Mouse (Mus musculus) forebrain, embryonic 10.5 days (tissue): ENCODE results near the gene Acer3. TPM values are rescaled to one million over a fixed set of nuclear protein-coding genes. Genes with fewer than 3 reads are reported as not detected.

Experiments
- DNase-seq: peaks from one replicate; pipeline ENCODE4 v3.0.0-alpha.2; 2017; ENCODE audit warnings: low spot score; ENCODE audit errors: extremely low spot score
- H3K27ac ChIP-seq: fragments of 300-500 bp; sonication (generic); 2 replicates; pipeline ENCODE4 v1.5.1; 2016; ENCODE audit warnings: mild to moderate bottlenecking
- H3K27me3 ChIP-seq: fragments of 300-500 bp; sonication (generic); 2 replicates; pipeline ENCODE4 v1.6.1; 2016; ENCODE audit warnings: mild to moderate bottlenecking; ENCODE audit not compliant: poor library complexity, severe bottlenecking
- H3K36me3 ChIP-seq: fragments of 300-500 bp; sonication (generic); replicated peaks from 2 replicates; pipeline ENCODE4 v1.6.1; 2016; ENCODE audit warnings: mild to moderate bottlenecking, moderate library complexity
- H3K4me1 ChIP-seq: fragments of 300-500 bp; sonication (generic); 2 replicates; pipeline ENCODE4 v1.6.1; 2016
- H3K4me3 ChIP-seq: fragments of 300-500 bp; sonication (generic); 2 replicates; pipeline ENCODE4 v1.5.1; 2016; ENCODE audit warnings: mild to moderate bottlenecking, moderate library complexity
- H3K9me3 ChIP-seq: fragments of 300-500 bp; sonication (generic); 2 replicates; pipeline ENCODE4 v1.6.1; 2016; ENCODE audit warnings: mild to moderate bottlenecking, moderate library complexity
- WGBS: fragments of 180-500 bp; shearing (Covaris S2); methylation state at CpG from one replicate; pipeline ENCODE4 v1.1.7; 2016; 5-methylcytosine and 5-hydroxymethylcytosine counted together
- polyA plus RNA-seq: library from polyadenylated mRNA; unstranded; fragments of >200 nt; fragmentation: Nextera tagmentation; extraction: Ambion mirVana; gene quantifications from 2 replicates; pipeline ENCODE4 v1.2.1, GENCODE M21; 2016

Acer3 gene
- 22.3 and 22.4 TPM in 2 replicates for polyA plus RNA-seq

DNA sequence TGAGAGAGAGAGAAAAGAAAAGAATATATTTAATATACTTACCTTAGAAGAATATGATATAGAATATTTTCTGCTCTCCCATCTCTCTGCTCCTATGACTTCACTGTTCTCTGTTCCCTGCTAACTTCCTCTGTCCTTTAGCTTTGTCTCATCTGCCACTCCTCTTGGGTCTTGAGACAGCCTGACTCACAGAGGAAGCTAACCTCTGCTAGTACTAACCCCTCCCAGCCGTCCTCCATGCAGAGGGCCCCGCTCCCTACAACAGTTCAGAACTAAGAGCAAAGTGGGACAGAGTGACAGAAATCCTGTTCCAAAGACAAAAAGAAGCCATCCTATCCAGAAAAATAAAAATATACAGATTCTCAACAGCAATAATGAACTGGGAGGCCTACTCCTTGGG is at the start of gene Acer3:
Gene Acer3 (minus strand): TSS at position 126 of the 400 bp plus-strand sequence.
- Histone ChIP-seq H3K4me1 (peaks cover 6% of the 10 kb centered on the region), H3K9me3 (no peaks in the 10 kb centered on the region), H3K4me3 (no peak within 1 kb of the TSS), H3K27me3 (no peaks in the 10 kb centered on the region), H3K36me3 (no peaks in the 10 kb centered on the region), H3K27ac (no peak within 1 kb of the TSS)
- no peak for DNase-seq
- 77% methylated on average over 2 of the region's 2 CpGs for WGBS

- peaks cover 14% of the 10 kb centered on the region; the same call in 1 of the 2 replicates for H3K27me3 ChIP-seq
- no peak overlapping the region for H3K4me3 ChIP-seq
- no peaks in the 10 kb centered on the region for H3K9me3 ChIP-seq
- H3K36me3 ChIP-seq, result no peaks in the 10 kb centered on the region
- WGBS, result 49% methylated on average over 10 of the region's 10 CpGs
- no peak for DNase-seq
- H3K4me1 ChIP-seq, result peaks cover 14% of the 10 kb centered on the region
- no peak overlapping the region for H3K27ac ChIP-seq
Measured at GRCm38 (mm10) chr7:98369762-98370369, 48.9 kb upstream of the Acer3 start.

GRCm38 (mm10) chr7:98361662-98362061 is 40.7 kb upstream of the Acer3 start:
- Histone ChIP-seq H3K27me3 (no peaks in the 10 kb centered on the region; the same call in 1 of the 2 replicates), H3K4me3 (peak overlapping the region; percentile 63), H3K4me1 (peaks cover 52% of the 10 kb centered on the region), H3K9me3 (peaks cover 4% of the 10 kb centered on the region; the same call in 1 of the 2 replicates), H3K27ac (peak overlapping the region; percentile 90), H3K36me3 (peaks cover 7% of the 10 kb centered on the region; the same call in 1 of the 2 replicates)
- 56% methylated on average over 2 of the region's 2 CpGs for WGBS
- DNase-seq, result no peak

- peaks cover 57% of the 10 kb centered on the region for H3K4me1 ChIP-seq
- H3K27me3 ChIP-seq, result no peaks in the 10 kb centered on the region; the same call in 1 of the 2 replicates
- H3K4me3 ChIP-seq, result peak within 1 kb of the TSS; percentile 63
- DNase-seq, result peak; percentile 96
- H3K9me3 ChIP-seq, result peaks cover 4% of the 10 kb centered on the region; the same call in 1 of the 2 replicates
- H3K36me3 ChIP-seq, result peaks cover 7% of the 10 kb centered on the region; the same call in 1 of the 2 replicates
- H3K27ac ChIP-seq, result peak within 1 kb of the TSS; percentile 90
- under 1% methylated on average over 52 of the region's 52 CpGs for WGBS
Measured at GRCm38 (mm10) chr7:98361063-98361652, 40.1 kb upstream of the Acer3 start, which contains the start of gene Tsku. TSS of gene Tsku (minus strand) at chr7:98361328.

DNA sequence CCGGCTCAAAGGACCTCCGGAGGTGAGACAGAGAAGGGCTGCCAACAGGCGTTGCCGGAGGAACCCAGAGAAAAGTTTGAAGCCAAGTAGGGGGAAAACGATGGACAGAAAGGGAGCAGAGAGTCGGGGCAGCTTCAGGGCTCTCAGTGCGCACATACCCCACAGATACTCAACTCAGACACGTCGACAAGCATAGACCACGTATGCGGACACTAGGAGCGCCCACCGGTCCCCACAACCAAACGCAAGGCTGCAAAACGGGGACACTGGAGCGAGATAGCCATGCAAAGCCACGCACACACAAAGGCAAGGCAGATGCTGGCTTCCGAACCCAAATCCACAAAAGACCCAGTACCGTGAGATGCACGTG is 39.6 kb upstream of the Acer3 start:
- under 1% methylated on average over 20 of the region's 20 CpGs for WGBS
- Histone ChIP-seq H3K4me3 (peak overlapping the region; percentile 63), H3K4me1 (peaks cover 63% of the 10 kb centered on the region), H3K36me3 (peaks cover 10% of the 10 kb centered on the region; the same call in 1 of the 2 replicates), H3K9me3 (peaks cover 4% of the 10 kb centered on the region; the same call in 1 of the 2 replicates), H3K27ac (peak overlapping the region; percentile 90), H3K27me3 (no peaks in the 10 kb centered on the region; the same call in 1 of the 2 replicates)
- DNase-seq, result no peak

DNA sequence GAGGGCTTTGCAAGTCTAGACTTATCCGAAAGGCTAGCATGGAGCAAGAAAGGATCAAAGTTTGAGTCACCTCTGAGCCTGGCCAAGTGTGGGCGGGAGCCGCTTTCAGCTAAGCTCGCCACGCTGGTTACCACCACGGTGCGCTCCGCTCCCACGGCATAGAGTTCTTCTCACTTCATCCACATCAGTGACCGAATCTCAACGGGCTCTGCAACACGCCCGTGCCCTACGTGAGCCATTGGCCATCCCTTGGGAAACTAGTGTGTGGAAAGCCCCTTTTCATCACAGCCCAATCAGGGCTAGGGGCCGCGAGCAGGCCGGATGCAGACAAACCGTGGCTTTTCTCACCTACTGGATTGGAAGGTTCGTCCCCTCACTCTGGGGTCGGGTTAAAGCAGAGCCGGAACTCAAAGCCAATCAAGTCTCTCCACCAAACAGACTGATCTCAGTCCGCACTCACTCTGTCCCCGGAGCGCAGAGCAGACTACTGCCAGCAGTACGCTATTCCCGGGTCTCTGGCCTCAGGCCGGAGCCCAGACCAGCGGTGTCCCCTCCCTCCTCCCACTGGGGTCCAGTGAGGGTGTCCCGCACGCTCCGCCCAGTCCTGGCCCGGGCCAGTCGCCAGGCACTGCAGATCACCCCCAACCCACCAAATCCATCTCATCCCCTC is 39.1 kb upstream of the Acer3 start:
- peak; percentile 84 for DNase-seq
- Histone ChIP-seq H3K9me3 (peaks cover 4% of the 10 kb centered on the region; the same call in 1 of the 2 replicates), H3K4me1 (peaks cover 68% of the 10 kb centered on the region), H3K36me3 (peaks cover 10% of the 10 kb centered on the region; the same call in 1 of the 2 replicates), H3K4me3 (peak overlapping the region; percentile 63), H3K27me3 (no peaks in the 10 kb centered on the region; the same call in 1 of the 2 replicates), H3K27ac (peak overlapping the region; percentile 90)
- WGBS, result under 1% methylated on average over 33 of the region's 33 CpGs

DNA sequence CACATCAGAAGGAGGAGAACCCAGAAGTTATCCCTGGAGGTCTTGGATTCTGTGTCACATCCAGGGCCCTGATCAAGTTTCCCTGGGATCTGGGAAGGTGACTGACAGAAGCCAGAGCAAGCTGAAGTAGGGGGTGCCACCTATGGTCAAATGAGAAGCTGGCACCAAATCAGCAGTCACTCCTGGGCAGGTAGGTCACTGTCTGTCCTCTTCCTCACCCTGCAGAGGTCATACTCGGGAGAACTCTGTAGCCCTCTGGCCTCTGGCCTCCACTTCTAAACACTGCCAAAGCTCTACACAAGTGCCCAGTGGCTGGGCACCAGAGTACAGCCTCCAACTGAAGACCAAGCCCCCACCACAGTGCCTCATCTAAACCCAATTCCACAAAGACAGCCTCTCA is 37.0 kb upstream of the Acer3 start:
- H3K4me1 ChIP-seq, result peaks cover 88% of the 10 kb centered on the region
- H3K4me3 ChIP-seq, result no peak overlapping the region; the same call in 1 of the 2 replicates
- 69% methylated on average over 1 of the region's 1 CpGs for WGBS
- peaks cover 12% of the 10 kb centered on the region for H3K36me3 ChIP-seq
- H3K9me3 ChIP-seq, result no peaks in the 10 kb centered on the region
- H3K27ac ChIP-seq, result no peak overlapping the region
- DNase-seq, result no peak
- no peaks in the 10 kb centered on the region; the same call in 1 of the 2 replicates for H3K27me3 ChIP-seq

GRCm38 (mm10) chr7:98357324-98357723 is 36.3 kb upstream of the Acer3 start:
- H3K4me1 ChIP-seq, result peaks cover 86% of the 10 kb centered on the region
- no peak overlapping the region for H3K4me3 ChIP-seq
- DNase-seq, result no peak
- H3K27me3 ChIP-seq, result no peaks in the 10 kb centered on the region; the same call in 1 of the 2 replicates
- H3K9me3 ChIP-seq, result no peaks in the 10 kb centered on the region
- 88% methylated on average over 5 of the region's 5 CpGs for WGBS
- H3K36me3 ChIP-seq, result peaks cover 19% of the 10 kb centered on the region
- peak overlapping the region; percentile 40; the same call in 1 of the 2 replicates for H3K27ac ChIP-seq

GRCm38 (mm10) chr7:98354921-98355310 is 33.9 kb upstream of the Acer3 start:
- no peaks in the 10 kb centered on the region for H3K9me3 ChIP-seq
- H3K4me3 ChIP-seq, result peak overlapping the region; percentile 16
- no peak for DNase-seq
- H3K27ac ChIP-seq, result peak overlapping the region; percentile 81
- peaks cover 42% of the 10 kb centered on the region for H3K36me3 ChIP-seq
- H3K4me1 ChIP-seq, result peaks cover 68% of the 10 kb centered on the region
- H3K27me3 ChIP-seq, result no peaks in the 10 kb centered on the region; the same call in 1 of the 2 replicates
- 32% methylated on average over 4 of the region's 4 CpGs for WGBS

DNA sequence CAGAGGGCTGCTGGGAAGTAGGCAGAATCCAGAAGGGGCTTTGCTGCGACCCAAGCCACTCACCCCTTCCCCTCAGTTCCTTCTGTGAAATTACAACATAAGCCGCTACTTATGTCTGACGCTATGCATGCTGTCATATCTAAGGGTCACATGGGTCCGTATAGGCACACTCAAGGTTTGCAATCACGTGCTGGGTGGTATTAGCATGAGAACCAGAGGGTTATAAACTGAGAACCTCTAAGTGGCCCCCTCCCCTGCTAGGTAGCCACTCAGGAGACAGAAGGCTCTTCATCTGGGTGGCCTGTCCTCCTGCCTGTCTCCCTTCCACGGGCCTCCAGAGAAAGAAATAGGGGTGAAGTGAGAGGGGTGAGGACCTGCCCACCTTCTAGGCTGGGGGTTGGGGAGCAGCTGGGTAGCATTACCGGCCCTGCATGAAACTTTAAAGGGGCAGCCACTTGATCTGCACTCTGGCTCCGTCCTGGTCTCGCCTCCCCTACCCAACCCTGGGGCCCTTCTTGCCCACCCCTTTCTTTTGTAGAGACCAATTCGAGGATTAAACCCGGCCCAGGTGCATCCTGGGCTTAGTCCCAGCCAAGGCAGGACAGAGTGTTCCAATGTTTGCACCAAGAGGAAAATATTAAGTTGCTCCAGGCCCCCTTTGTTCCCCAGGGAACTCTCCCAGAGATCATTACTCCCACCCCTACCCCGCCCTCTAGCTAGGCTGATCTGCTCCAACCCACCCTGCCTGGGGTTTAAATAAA is 33.3 kb upstream of the Acer3 start:
- no peaks in the 10 kb centered on the region; the same call in 1 of the 2 replicates for H3K27me3 ChIP-seq
- H3K9me3 ChIP-seq, result no peaks in the 10 kb centered on the region
- 21% methylated on average over 12 of the region's 12 CpGs for WGBS
- H3K4me1 ChIP-seq, result peaks cover 62% of the 10 kb centered on the region
- peak; percentile 39 for DNase-seq
- peak overlapping the region; percentile 16 for H3K4me3 ChIP-seq
- peak overlapping the region; percentile 81 for H3K27ac ChIP-seq
- H3K36me3 ChIP-seq, result peaks cover 48% of the 10 kb centered on the region

DNA sequence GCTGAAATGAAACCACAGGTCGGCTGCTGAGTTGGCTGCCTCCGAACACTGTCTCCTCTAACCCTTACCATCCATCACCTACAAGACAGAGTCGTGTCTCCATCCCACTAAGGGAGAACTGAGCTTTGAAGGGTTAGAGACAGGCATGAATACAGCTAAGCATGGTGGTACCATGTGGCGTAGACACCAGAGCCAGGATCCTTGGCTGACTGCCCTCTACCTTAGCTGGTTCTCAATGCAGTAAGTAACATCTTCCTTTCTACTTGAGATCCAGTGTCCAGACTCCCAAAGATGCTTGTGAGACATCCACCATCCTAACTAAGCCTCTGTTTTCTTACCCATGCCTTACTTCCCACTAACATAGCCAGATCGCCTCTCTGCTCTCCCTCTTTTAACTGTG is 32.6 kb upstream of the Acer3 start:
- Histone ChIP-seq H3K9me3 (no peaks in the 10 kb centered on the region), H3K27me3 (no peaks in the 10 kb centered on the region), H3K4me1 (peaks cover 55% of the 10 kb centered on the region), H3K36me3 (peaks cover 50% of the 10 kb centered on the region), H3K27ac (peak overlapping the region; percentile 81), H3K4me3 (no peak overlapping the region)
- no peak for DNase-seq
- 93% methylated on average over 5 of the region's 5 CpGs for WGBS

- no peaks in the 10 kb centered on the region for H3K9me3 ChIP-seq
- 94% methylated on average over 3 of the region's 3 CpGs for WGBS
- no peak overlapping the region for H3K4me3 ChIP-seq
- no peak overlapping the region for H3K27ac ChIP-seq
- no peak for DNase-seq
- H3K27me3 ChIP-seq, result no peaks in the 10 kb centered on the region
- peaks cover 43% of the 10 kb centered on the region for H3K36me3 ChIP-seq
- H3K4me1 ChIP-seq, result peaks cover 34% of the 10 kb centered on the region
Measured at GRCm38 (mm10) chr7:98351523-98351922, 30.5 kb upstream of the Acer3 start.
